Mouse (Mus musculus) intestine, embryonic 14.5 days (tissue): ENCODE results near the gene Gtsf1l. TPM values are rescaled to one million over a fixed set of nuclear protein-coding genes. Genes with fewer than 3 reads are reported as not detected.

Source experiments
- ATAC-seq: fragments of 200-750 bp; cut with Nextera tagmentation; replicated peaks from 2 replicates; pipeline ENCODE4 v1.8.0; 2017; ENCODE audit warnings: low read depth, moderate number of reproducible peaks, moderate TSS enrichment, moderate library complexity; ENCODE audit not compliant: low FRiP score, low TSS enrichment
- DNase-seq: peaks from one replicate; pipeline ENCODE4 v3.0.0-alpha.2; 2018; ENCODE audit warnings: low spot score
- H3K27ac ChIP-seq: fragments of 300-500 bp; sonication (generic); 2 replicates; pipeline ENCODE4 v1.5.1; 2014; ENCODE audit warnings: low read depth, mild to moderate bottlenecking, control low read depth
- H3K27me3 ChIP-seq: fragments of 300-500 bp; sonication (generic); replicated peaks from 2 replicates; pipeline ENCODE4 v1.6.1; 2014; ENCODE audit warnings: low read length, control low read depth; ENCODE audit not compliant: control insufficient read depth, insufficient read depth
- H3K36me3 ChIP-seq: fragments of 300-500 bp; sonication (generic); 2 replicates; pipeline ENCODE4 v1.6.1; 2014; ENCODE audit warnings: low read length, control low read depth; ENCODE audit not compliant: control insufficient read depth, insufficient read depth
- H3K4me1 ChIP-seq: fragments of 300-500 bp; sonication (generic); replicated peaks from 2 replicates; pipeline ENCODE4 v1.6.1; 2014; ENCODE audit warnings: low read length, control low read depth, mixed read lengths; ENCODE audit not compliant: control insufficient read depth, insufficient read depth
- H3K4me2 ChIP-seq: fragments of 300-500 bp; sonication (generic); 2 replicates; pipeline ENCODE4 v1.6.1; 2014; ENCODE audit warnings: low read length
- H3K4me3 ChIP-seq: fragments of 300-500 bp; sonication (generic); 2 replicates; pipeline ENCODE4 v1.5.1; 2014; ENCODE audit warnings: low read depth, low read length, control low read depth, mixed read lengths
- H3K9ac ChIP-seq: fragments of 300-500 bp; sonication (generic); 2 replicates; pipeline ENCODE4 v1.6.1; 2014; ENCODE audit warnings: mild to moderate bottlenecking, low read length
- H3K9me3 ChIP-seq: fragments of 300-500 bp; sonication (generic); 2 replicates; pipeline ENCODE4 v1.6.1; 2016; ENCODE audit warnings: low read length, control low read depth; ENCODE audit not compliant: control insufficient read depth
- WGBS: fragments of 180-500 bp; shearing (Covaris S2); extraction: QIAGEN DNeasy Blood & Tissue Kit; methylation state at CpG from one replicate; pipeline ENCODE4 v1.1.7; 2014; 5-methylcytosine and 5-hydroxymethylcytosine counted together
- polyA plus RNA-seq: library from polyadenylated mRNA; unstranded; fragments of >200 nt; fragmentation: Nextera tagmentation; extraction: Ambion mirVana; gene quantifications from 2 replicates; pipeline ENCODE4 v1.2.1, GENCODE M21; 2014

The Gtsf1l gene
- polyA plus RNA-seq, 1 experiment from 2014 or later, result not detected

- no peaks in the 10 kb centered on the region for H3K4me1 ChIP-seq
- no peak overlapping the region for H3K9ac ChIP-seq
- WGBS, result 62% methylated on average over 16 of the region's 16 CpGs
- no peak overlapping the region for H3K4me3 ChIP-seq
- ATAC-seq, result no peak
- no peaks in the 10 kb centered on the region for H3K9me3 ChIP-seq
- no peak overlapping the region for H3K27ac ChIP-seq
- 0 out of 2 replicates have a peak, but pooled peaks cover 2% of the 10 kb centered on the region for H3K27me3 ChIP-seq
- no peak overlapping the region for H3K4me2 ChIP-seq
- H3K36me3 ChIP-seq, result no peaks in the 10 kb centered on the region
- no peak for DNase-seq
These were observed 24.0 kb upstream of the Gtsf1l start for GRCm38 (mm10) chr2:163111413-163112201.

GRCm38 (mm10) chr2:163110706-163111105 lies 23.1 kb upstream of the Gtsf1l start:
- H3K4me3 ChIP-seq, result no peak overlapping the region
- 0 out of 2 replicates have a peak, but pooled peaks cover 2% of the 10 kb centered on the region for H3K27me3 ChIP-seq
- no peak overlapping the region for H3K9ac ChIP-seq
- no peak overlapping the region for H3K27ac ChIP-seq
- ATAC-seq (no peak), DNase-seq (no peak)
- no peaks in the 10 kb centered on the region for H3K36me3 ChIP-seq
- H3K4me1 ChIP-seq, result no peaks in the 10 kb centered on the region
- no peaks in the 10 kb centered on the region for H3K9me3 ChIP-seq
- WGBS, result 87% methylated on average over 1 of the region's 1 CpGs
- H3K4me2 ChIP-seq, result no peak overlapping the region

GRCm38 (mm10) chr2:163108385-163108784 lies 20.7 kb upstream of the Gtsf1l start:
- Histone ChIP-seq H3K4me1 (no peaks in the 10 kb centered on the region), H3K9ac (no peak overlapping the region), H3K9me3 (no peaks in the 10 kb centered on the region), H3K4me3 (no peak overlapping the region), H3K36me3 (no peaks in the 10 kb centered on the region), H3K27me3 (no peaks in the 10 kb centered on the region), H3K4me2 (no peak overlapping the region), H3K27ac (no peak overlapping the region)
- no peak for ATAC-seq
- DNase-seq, result no peak
- 86% methylated on average over 9 of the region's 9 CpGs for WGBS

GRCm38 (mm10) chr2:163104086-163104770 lies 16.6 kb upstream of the Gtsf1l start:
- peaks cover 2% of the 10 kb centered on the region; the same call in 1 of the 2 replicates for H3K4me1 ChIP-seq
- no peak overlapping the region for H3K4me3 ChIP-seq
- H3K4me2 ChIP-seq, result no peak overlapping the region
- DNase-seq (no peak), ATAC-seq (no peak)
- H3K36me3 ChIP-seq, result no peaks in the 10 kb centered on the region
- whole genome bisulfite sequencing, result 84% methylated on average over 13 of the region's 13 CpGs
- no peak overlapping the region for H3K27ac ChIP-seq
- H3K9me3 ChIP-seq, result no peaks in the 10 kb centered on the region
- H3K9ac ChIP-seq, result no peak overlapping the region
- H3K27me3 ChIP-seq, result no peaks in the 10 kb centered on the region

- Histone ChIP-seq H3K4me3 (no peak overlapping the region), H3K9ac (no peak overlapping the region), H3K36me3 (no peaks in the 10 kb centered on the region), H3K4me2 (no peak overlapping the region), H3K9me3 (no peaks in the 10 kb centered on the region), H3K27me3 (no peaks in the 10 kb centered on the region), H3K4me1 (peaks cover 2% of the 10 kb centered on the region; the same call in 1 of the 2 replicates), H3K27ac (no peak overlapping the region)
- ATAC-seq (no peak), DNase-seq (no peak)
- 42% methylated on average over 18 of the region's 18 CpGs for WGBS
These were observed 15.4 kb upstream of the Gtsf1l start for GRCm38 (mm10) chr2:163102900-163103653.

- Histone ChIP-seq H3K36me3 (no peaks in the 10 kb centered on the region), H3K27me3 (no peaks in the 10 kb centered on the region), H3K4me1 (peaks cover 2% of the 10 kb centered on the region; the same call in 1 of the 2 replicates), H3K9me3 (no peaks in the 10 kb centered on the region), H3K4me2 (no peak overlapping the region), H3K4me3 (no peak overlapping the region), H3K9ac (no peak overlapping the region), H3K27ac (no peak overlapping the region)
- ATAC-seq (no peak), DNase-seq (no peak)
- WGBS, result 46% methylated on average over 7 of the region's 7 CpGs
These were observed 14.6 kb upstream of the Gtsf1l start for GRCm38 (mm10) chr2:163102216-163102615.

- Histone ChIP-seq H3K4me3 (no peak overlapping the region), H3K4me1 (peaks cover 2% of the 10 kb centered on the region; the same call in 1 of the 2 replicates), H3K4me2 (no peak overlapping the region), H3K9ac (no peak overlapping the region), H3K36me3 (no peaks in the 10 kb centered on the region), H3K27me3 (no peaks in the 10 kb centered on the region), H3K27ac (no peak overlapping the region), H3K9me3 (no peaks in the 10 kb centered on the region)
- DNase-seq (peak; percentile 94), ATAC-seq (peak; percentile 45; the same call in 1 of the 2 replicates)
- 8% methylated on average over 10 of the region's 10 CpGs for WGBS
These were observed 14.1 kb upstream of the Gtsf1l start for GRCm38 (mm10) chr2:163101646-163102203.

GRCm38 (mm10) chr2:163100551-163100950 lies 12.9 kb upstream of the Gtsf1l start:
- no peak overlapping the region for H3K27ac ChIP-seq
- DNase-seq (no peak), ATAC-seq (no peak)
- H3K36me3 ChIP-seq, result no peaks in the 10 kb centered on the region
- H3K9me3 ChIP-seq, result no peaks in the 10 kb centered on the region
- no peak overlapping the region for H3K4me2 ChIP-seq
- no peaks in the 10 kb centered on the region for H3K27me3 ChIP-seq
- H3K4me1 ChIP-seq, result peaks cover 2% of the 10 kb centered on the region; the same call in 1 of the 2 replicates
- no peak overlapping the region for H3K9ac ChIP-seq
- WGBS, result 52% methylated on average over 5 of the region's 5 CpGs
- H3K4me3 ChIP-seq, result no peak overlapping the region
